Mouse (Mus musculus): ENCODE measurements around the gene A830031A19Rik.

A830031A19Rik gene

GRCm38 (mm10) chr11:24076821-24077730, 2.2 kb upstream of the A830031A19Rik start:
- DNase-seq (ENCODE audit: low read depth, low spot score), result no peak

GRCm38 (mm10) chr11:24076127-24076650, 1.3 kb upstream of the A830031A19Rik start:
- no peak for DNase-seq (ENCODE audit: low read depth, low spot score)

- no peak for DNase-seq (ENCODE audit: low read depth, low spot score)
These were observed 752 bp upstream of the A830031A19Rik start for GRCm38 (mm10) chr11:24075486-24076126.

GRCm38 (mm10) chr11:24074021-24074591, 748 bp downstream of the A830031A19Rik start:
- DNase-seq (ENCODE audit: low read depth, low spot score), result no peak

GRCm38 (mm10) chr11:24065313-24065712, 9.5 kb downstream of the A830031A19Rik start:
- no peak for DNase-seq (ENCODE audit: low read depth, low spot score)

- DNase-seq (ENCODE audit: low read depth, low spot score), result no peak
These were observed 10.6 kb downstream of the A830031A19Rik start for GRCm38 (mm10) chr11:24064221-24064620.

- no peak for DNase-seq (ENCODE audit: low read depth, low spot score)
These were observed 12.3 kb downstream of the A830031A19Rik start for GRCm38 (mm10) chr11:24062495-24063096.

GRCm38 (mm10) chr11:24061819-24062218, 13.0 kb downstream of the A830031A19Rik start:
- DNase-seq (ENCODE audit: low read depth, low spot score), result no peak

- DNase-seq (ENCODE audit: low read depth, low spot score), result no peak
These were observed 14.4 kb downstream of the A830031A19Rik start for GRCm38 (mm10) chr11:24060428-24060827.

- DNase-seq (ENCODE audit: low read depth, low spot score), result no peak
These were observed 15.7 kb downstream of the A830031A19Rik start for GRCm38 (mm10) chr11:24059137-24059536.

- no peak for DNase-seq (ENCODE audit: low read depth, low spot score)
These were observed 22.0 kb downstream of the A830031A19Rik start for GRCm38 (mm10) chr11:24052882-24053281.

GRCm38 (mm10) chr11:24050032-24050757, 24.7 kb downstream of the A830031A19Rik start:
- DNase-seq (ENCODE audit: low read depth, low spot score), result no peak

GRCm38 (mm10) chr11:24049226-24050031, 25.4 kb downstream of the A830031A19Rik start:
- peak; percentile 73 for DNase-seq (ENCODE audit: low read depth, low spot score)

- no peak for DNase-seq (ENCODE audit: low read depth, low spot score)
These were observed 30.8 kb downstream of the A830031A19Rik start for GRCm38 (mm10) chr11:24044025-24044424.

- no peak for DNase-seq (ENCODE audit: low read depth, low spot score)
These were observed 54.1 kb downstream of the A830031A19Rik start for GRCm38 (mm10) chr11:24020760-24021159.

- no peak for DNase-seq (ENCODE audit: low read depth, low spot score)
These were observed 56.1 kb downstream of the A830031A19Rik start for GRCm38 (mm10) chr11:24018783-24019182.

- DNase-seq (ENCODE audit: low read depth, low spot score), result no peak
These were observed 58.1 kb downstream of the A830031A19Rik start for GRCm38 (mm10) chr11:24016647-24017179.

- DNase-seq (ENCODE audit: low read depth, low spot score), result no peak
These were observed 58.8 kb downstream of the A830031A19Rik start for GRCm38 (mm10) chr11:24016049-24016448.

- no peak for DNase-seq (ENCODE audit: low read depth, low spot score)
These were observed 60.2 kb downstream of the A830031A19Rik start for GRCm38 (mm10) chr11:24014642-24015041.

- DNase-seq (ENCODE audit: low read depth, low spot score), result no peak
These were observed 62.6 kb downstream of the A830031A19Rik start for GRCm38 (mm10) chr11:24012301-24012700.
